Mouse (Mus musculus): ENCODE results near the gene Lhfp. TPM values are rescaled to one million over a fixed set of nuclear protein-coding genes. Genes with fewer than 3 reads are reported as not detected.

Gene Lhfp
- polyA plus RNA-seq (2012; rRNA removed), result 243 and 288 TPM in 2 replicates

- peak; percentile 70 for DNase-seq
- TF ChIP-seq POLR2A (IDR thresholded peaks at IDR 0.05; ENCODE audit: borderline replicate concordance, extremely low read depth, low read depth, low read length) (peak; percentile 65; the same call in 1 of the 2 replicates), CTCF (IDR thresholded peaks at IDR 0.05; ENCODE audit: insufficient read depth, low read length) (no peak)
- Histone ChIP-seq H3K4me1 (ENCODE audit: control insufficient read depth, insufficient read depth, low read length) (peaks cover 11% of the 10 kb centered on the region), H3K4me3 (replicated peaks; ENCODE audit: extremely low read depth, low read depth, low read length) (peak within 1 kb of the TSS; percentile 82)
- under 1% methylated on average over 58 of the region's 58 CpGs for WGBS
Measured at GRCm38 (mm10) chr3:53041411-53042239, at the start of gene Lhfp. Gene Lhfp, plus strand, starts transcription at chr3:53041528.

GRCm38 (mm10) chr3:52993296-52993695 lies 48.0 kb upstream of the Lhfp start:
- Histone ChIP-seq H3K4me3 (replicated peaks; ENCODE audit: extremely low read depth, low read depth, low read length) (no peak overlapping the region), H3K4me1 (ENCODE audit: control insufficient read depth, insufficient read depth, low read length) (no peaks in the 10 kb centered on the region)
- TF ChIP-seq CTCF (IDR thresholded peaks at IDR 0.05; ENCODE audit: insufficient read depth, low read length) (no peak), POLR2A (IDR thresholded peaks at IDR 0.05; ENCODE audit: borderline replicate concordance, extremely low read depth, low read depth, low read length) (no peak)
- no peak for DNase-seq
- 88% methylated on average over 10 of the region's 10 CpGs for WGBS

- TF ChIP-seq POLR2A (IDR thresholded peaks at IDR 0.05; ENCODE audit: borderline replicate concordance, extremely low read depth, low read depth, low read length) (no peak), CTCF (IDR thresholded peaks at IDR 0.05; ENCODE audit: insufficient read depth, low read length) (0 out of 2 replicates have a peak, but pooled peaks have one; percentile 12)
- H3K4me1 ChIP-seq (ENCODE audit: control insufficient read depth, insufficient read depth, low read length), result no peaks in the 10 kb centered on the region
- DNase-seq, result no peak
- WGBS, result 64% methylated on average over 5 of the region's 5 CpGs
- no peak overlapping the region for H3K4me3 ChIP-seq (replicated peaks; ENCODE audit: extremely low read depth, low read depth, low read length)
Measured at GRCm38 (mm10) chr3:52994666-52995065, 46.7 kb upstream of the Lhfp start.

- 96% methylated on average over 5 of the region's 5 CpGs for WGBS
- no peak for TF ChIP-seq CTCF (IDR thresholded peaks at IDR 0.05; ENCODE audit: insufficient read depth, low read length)
- DNase-seq, result no peak
- Histone ChIP-seq H3K4me3 (replicated peaks; ENCODE audit: extremely low read depth, low read depth, low read length) (no peak overlapping the region), H3K4me1 (ENCODE audit: control insufficient read depth, insufficient read depth, low read length) (no peaks in the 10 kb centered on the region)
Measured at GRCm38 (mm10) chr3:52996635-52997034, 44.7 kb upstream of the Lhfp start.

GRCm38 (mm10) chr3:52997381-52997780 lies 43.9 kb upstream of the Lhfp start:
- 79% methylated on average over 1 of the region's 1 CpGs for WGBS
- DNase-seq, result no peak
- TF ChIP-seq POLR2A (IDR thresholded peaks at IDR 0.05; ENCODE audit: borderline replicate concordance, extremely low read depth, low read depth, low read length) (no peak), CTCF (IDR thresholded peaks at IDR 0.05; ENCODE audit: insufficient read depth, low read length) (no peak)
- no peak overlapping the region for H3K4me3 ChIP-seq (replicated peaks; ENCODE audit: extremely low read depth, low read depth, low read length)
- H3K4me1 ChIP-seq (ENCODE audit: control insufficient read depth, insufficient read depth, low read length), result no peaks in the 10 kb centered on the region

- no peak for DNase-seq
- 74% methylated on average over 15 of the region's 15 CpGs for WGBS
- TF ChIP-seq CTCF (IDR thresholded peaks at IDR 0.05; ENCODE audit: insufficient read depth, low read length), result no peak
- no peak for TF ChIP-seq POLR2A (IDR thresholded peaks at IDR 0.05; ENCODE audit: borderline replicate concordance, extremely low read depth, low read depth, low read length)
- Histone ChIP-seq H3K4me3 (replicated peaks; ENCODE audit: extremely low read depth, low read depth, low read length) (no peak overlapping the region), H3K4me1 (ENCODE audit: control insufficient read depth, insufficient read depth, low read length) (no peaks in the 10 kb centered on the region)
Measured at GRCm38 (mm10) chr3:52999016-52999744, 42.1 kb upstream of the Lhfp start.

GRCm38 (mm10) chr3:52999996-53000395 lies 41.3 kb upstream of the Lhfp start:
- TF ChIP-seq POLR2A (IDR thresholded peaks at IDR 0.05; ENCODE audit: borderline replicate concordance, extremely low read depth, low read depth, low read length) (no peak), CTCF (IDR thresholded peaks at IDR 0.05; ENCODE audit: insufficient read depth, low read length) (no peak)
- DNase-seq, result no peak
- 68% methylated on average over 3 of the region's 3 CpGs for WGBS
- no peaks in the 10 kb centered on the region for H3K4me1 ChIP-seq (ENCODE audit: control insufficient read depth, insufficient read depth, low read length)
- no peak overlapping the region for H3K4me3 ChIP-seq (replicated peaks; ENCODE audit: extremely low read depth, low read depth, low read length)

GRCm38 (mm10) chr3:53002076-53002475 lies 39.3 kb upstream of the Lhfp start:
- 73% methylated on average over 6 of the region's 6 CpGs for WGBS
- no peak overlapping the region for H3K4me3 ChIP-seq (replicated peaks; ENCODE audit: extremely low read depth, low read depth, low read length)
- no peaks in the 10 kb centered on the region for H3K4me1 ChIP-seq (ENCODE audit: control insufficient read depth, insufficient read depth, low read length)
- no peak for DNase-seq
- no peak for TF ChIP-seq POLR2A (IDR thresholded peaks at IDR 0.05; ENCODE audit: borderline replicate concordance, extremely low read depth, low read depth, low read length)
- TF ChIP-seq CTCF (IDR thresholded peaks at IDR 0.05; ENCODE audit: insufficient read depth, low read length), result no peak

GRCm38 (mm10) chr3:53004406-53005114 lies 36.8 kb upstream of the Lhfp start:
- TF ChIP-seq CTCF (IDR thresholded peaks at IDR 0.05; ENCODE audit: insufficient read depth, low read length) (peak; percentile 36; the same call in 1 of the 2 replicates), POLR2A (IDR thresholded peaks at IDR 0.05; ENCODE audit: borderline replicate concordance, extremely low read depth, low read depth, low read length) (no peak)
- no peaks in the 10 kb centered on the region for H3K4me1 ChIP-seq (ENCODE audit: control insufficient read depth, insufficient read depth, low read length)
- WGBS, result 61% methylated on average over 2 of the region's 2 CpGs
- DNase-seq, result no peak
- H3K4me3 ChIP-seq (replicated peaks; ENCODE audit: extremely low read depth, low read depth, low read length), result no peak overlapping the region

Data from lung, adult 2 months (tissue).